Mouse (Mus musculus): ENCODE data around the gene Nradd. TPM values are rescaled to one million over a fixed set of nuclear protein-coding genes. Genes with fewer than 3 reads are reported as not detected.

Nradd gene
- total and polyA plus RNA-seq, 3 experiments = 0.58 to 1.1 TPM; not detected in 1

- H3K4me3 ChIP-seq (ENCODE audit: control insufficient read depth in 1 of 2, insufficient read depth in 1 of 2, low read depth in 2 of 2, low read length in 2 of 2) = no peak overlapping the region
- H3K9me3 ChIP-seq (replicated peaks; ENCODE audit: insufficient read depth, low read length) = no peaks in the 10 kb centered on the region
- H3K4me1 ChIP-seq (ENCODE audit: control insufficient read depth in 1 of 2, insufficient read depth in 2 of 2, low read length in 2 of 2) = no peaks in the 10 kb centered on the region; a peak in 1 of 4 replicates
- no peak overlapping the region for H3K9ac ChIP-seq (ENCODE audit: control insufficient read depth, low read depth, low read length, poor library complexity, severe bottlenecking)
- no peak for DNase-seq (ENCODE audit: low read depth, low spot score)
- H3K79me2 ChIP-seq (ENCODE audit: control insufficient read depth, insufficient read depth, low read length, poor library complexity) = no peaks in the 10 kb centered on the region; the same call in 1 of the 2 replicates
- no peak overlapping the region for H3K27ac ChIP-seq (ENCODE audit: control insufficient read depth, low read depth, low read length)
- no peaks in the 10 kb centered on the region for H3K27me3 ChIP-seq (ENCODE audit: control insufficient read depth in 1 of 2, insufficient read depth in 2 of 2, low read length in 2 of 2)
- no peak for TF ChIP-seq MYB (IDR thresholded peaks at IDR 0.05; ENCODE audit: low read depth, low read length)
- no peak for TF ChIP-seq USF2 (IDR thresholded peaks at IDR 0.05; ENCODE audit: borderline replicate concordance in 1 of 2, insufficient read depth in 1 of 2, low read depth in 1 of 2, low read length in 2 of 2)
- TF ChIP-seq ZNF384 (IDR thresholded peaks at IDR 0.05; ENCODE audit: low read depth, low read length) = 0 out of 2 replicates have a peak, but pooled peaks have one; percentile 48
- H3K36me3 ChIP-seq (ENCODE audit: control insufficient read depth in 1 of 2, insufficient read depth in 2 of 2, low read length in 2 of 2) = no peaks in the 10 kb centered on the region
Measured at GRCm38 (mm10) chr9:110645219-110645618, 21.0 kb upstream of the Nradd start.

- Histone ChIP-seq H3K36me3 (ENCODE audit: control insufficient read depth in 1 of 2, insufficient read depth in 2 of 2, low read length in 2 of 2) (no peaks in the 10 kb centered on the region), H3K4me3 (ENCODE audit: control insufficient read depth in 1 of 2, insufficient read depth in 1 of 2, low read depth in 2 of 2, low read length in 2 of 2) (no peak overlapping the region), H3K27me3 (ENCODE audit: control insufficient read depth in 1 of 2, insufficient read depth in 2 of 2, low read length in 2 of 2) (no peaks in the 10 kb centered on the region), H3K9me3 (replicated peaks; ENCODE audit: insufficient read depth, low read length) (no peaks in the 10 kb centered on the region), H3K9ac (ENCODE audit: control insufficient read depth, low read depth, low read length, poor library complexity, severe bottlenecking) (no peak overlapping the region), H3K4me1 (ENCODE audit: control insufficient read depth in 1 of 2, insufficient read depth in 2 of 2, low read length in 2 of 2) (no peaks in the 10 kb centered on the region; a peak in 1 of 4 replicates), H3K79me2 (ENCODE audit: control insufficient read depth, insufficient read depth, low read length, poor library complexity) (no peaks in the 10 kb centered on the region), H3K27ac (ENCODE audit: control insufficient read depth, low read depth, low read length) (no peak overlapping the region)
- TF ChIP-seq TBP (IDR thresholded peaks at IDR 0.05; ENCODE audit: low read depth, low read length) (no peak), MXI1 (IDR thresholded peaks at IDR 0.05; ENCODE audit: low read depth, low read length) (no peak), E2F4 (IDR thresholded peaks at IDR 0.05; ENCODE audit: borderline replicate concordance, low read depth, low read length) (no peak), USF2 (IDR thresholded peaks at IDR 0.05; ENCODE audit: borderline replicate concordance in 1 of 2, insufficient read depth in 1 of 2, low read depth in 1 of 2, low read length in 2 of 2) (no peak), BHLHE40 (IDR thresholded peaks at IDR 0.05; ENCODE audit: borderline replicate concordance, low read depth, low read length) (no peak), CHD2 (IDR thresholded peaks at IDR 0.05; ENCODE audit: low read length) (no peak), POLR2AphosphoS2 (IDR thresholded peaks at IDR 0.05; ENCODE audit: low read length) (no peak), EP300 (IDR thresholded peaks at IDR 0.05; ENCODE audit: low read depth in 1 of 2, low read length in 2 of 2) (no peak), MYB (IDR thresholded peaks at IDR 0.05; ENCODE audit: low read depth, low read length) (no peak), CTCF (IDR thresholded peaks at IDR 0.05 in 2 of 3, conservative IDR thresholded peaks at IDR 0.05 in 1 of 3; ENCODE audit: control insufficient read depth in 1 of 3, insufficient read depth in 1 of 3, low read depth in 2 of 3, low read length in 3 of 3, poor library complexity in 1 of 3, severe bottlenecking in 1 of 3) (no peak), ZC3H11A (IDR thresholded peaks at IDR 0.05; ENCODE audit: low read depth, low read length) (no peak), RAD21 (IDR thresholded peaks at IDR 0.05; ENCODE audit: low read depth, low read length) (no peak)
- DNase-seq (ENCODE audit: low read depth, low spot score) = no peak
Measured at GRCm38 (mm10) chr9:110644295-110644694, 20.0 kb upstream of the Nradd start.

- Histone ChIP-seq H3K4me1 (ENCODE audit: control insufficient read depth in 1 of 2, insufficient read depth in 2 of 2, low read length in 2 of 2) (no peaks in the 10 kb centered on the region; a peak in 1 of 4 replicates), H3K79me2 (ENCODE audit: control insufficient read depth, insufficient read depth, low read length, poor library complexity) (no peaks in the 10 kb centered on the region), H3K4me3 (ENCODE audit: control insufficient read depth in 1 of 2, insufficient read depth in 1 of 2, low read depth in 2 of 2, low read length in 2 of 2) (no peak overlapping the region), H3K9me3 (replicated peaks; ENCODE audit: insufficient read depth, low read length) (no peaks in the 10 kb centered on the region), H3K27me3 (ENCODE audit: control insufficient read depth in 1 of 2, insufficient read depth in 2 of 2, low read length in 2 of 2) (no peaks in the 10 kb centered on the region), H3K36me3 (ENCODE audit: control insufficient read depth in 1 of 2, insufficient read depth in 2 of 2, low read length in 2 of 2) (no peaks in the 10 kb centered on the region), H3K9ac (ENCODE audit: control insufficient read depth, low read depth, low read length, poor library complexity, severe bottlenecking) (no peak overlapping the region), H3K27ac (ENCODE audit: control insufficient read depth, low read depth, low read length) (no peak overlapping the region)
- TF ChIP-seq E2F4 (IDR thresholded peaks at IDR 0.05; ENCODE audit: borderline replicate concordance, low read depth, low read length) (no peak), USF2 (IDR thresholded peaks at IDR 0.05; ENCODE audit: borderline replicate concordance in 1 of 2, insufficient read depth in 1 of 2, low read depth in 1 of 2, low read length in 2 of 2) (no peak), POLR2AphosphoS5 (IDR thresholded peaks at IDR 0.05; ENCODE audit: borderline replicate concordance, low read depth, low read length) (no peak), MEF2A (IDR thresholded peaks at IDR 0.05; ENCODE audit: extremely low read depth, insufficient replicate concordance, low read depth, low read length, poor library complexity, severe bottlenecking) (no peak), CHD1 (IDR thresholded peaks at IDR 0.05; ENCODE audit: low read depth, low read length) (no peak), BHLHE40 (IDR thresholded peaks at IDR 0.05; ENCODE audit: borderline replicate concordance, low read depth, low read length) (no peak), GABPA (IDR thresholded peaks at IDR 0.05; ENCODE audit: low read depth, low read length) (no peak), CTCF (IDR thresholded peaks at IDR 0.05 in 2 of 3, conservative IDR thresholded peaks at IDR 0.05 in 1 of 3; ENCODE audit: control insufficient read depth in 1 of 3, insufficient read depth in 1 of 3, low read depth in 2 of 3, low read length in 3 of 3, poor library complexity in 1 of 3, severe bottlenecking in 1 of 3) (no peak), MYC (IDR thresholded peaks at IDR 0.05; ENCODE audit: low read depth, low read length) (no peak)
- DNase-seq (ENCODE audit: low read depth, low spot score) = no peak
Measured at GRCm38 (mm10) chr9:110643787-110644186, 19.5 kb upstream of the Nradd start.
